Mouse (Mus musculus): ENCODE data around the gene Aig1.

Gene Aig1

DNA sequence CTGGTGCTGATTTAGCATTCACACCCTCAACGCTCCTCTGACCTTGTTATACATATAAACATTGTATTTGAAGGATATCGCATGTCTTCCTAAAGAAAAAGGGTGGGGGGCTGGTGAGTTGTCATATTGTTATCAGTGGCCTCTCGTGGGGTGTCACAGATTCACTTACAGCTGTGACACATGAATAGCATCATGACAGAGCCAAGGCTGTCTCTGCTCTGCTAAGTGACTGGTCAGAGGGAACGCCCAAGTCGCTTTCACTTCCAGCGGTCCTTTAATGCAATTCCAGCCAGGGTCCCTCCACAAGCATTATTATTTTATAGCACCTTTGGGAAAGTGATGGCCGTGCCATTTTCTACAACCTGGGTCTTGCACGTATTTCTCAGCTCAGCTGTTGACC lies 271.3 kb downstream of the Aig1 start:
- no peak for DNase-seq

Data from kidney, postnatal 36 days (tissue).